Mouse (Mus musculus): ENCODE measurements around the gene Psip1.

DNA sequence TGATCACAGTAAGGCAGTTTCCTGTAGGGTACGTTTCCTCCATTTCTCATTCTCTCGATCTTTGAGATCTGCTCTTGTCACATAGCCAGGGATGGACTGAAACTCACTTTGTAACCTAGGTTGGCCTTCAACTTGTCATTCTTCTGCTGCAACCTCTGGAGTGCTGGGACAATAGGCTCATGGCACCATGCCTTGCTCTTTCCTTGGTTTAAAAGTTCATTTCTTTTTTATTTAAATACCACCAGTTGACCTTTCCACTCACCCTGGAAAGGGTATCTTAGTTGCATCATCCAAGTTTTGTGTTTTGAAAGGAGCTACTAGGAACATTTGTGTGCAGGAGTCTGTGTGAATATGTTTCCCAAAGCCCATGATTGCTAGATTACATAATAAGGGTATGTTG lies 32.9 kb upstream of the Psip1 start:
- TF ChIP-seq CTCF (IDR thresholded peaks at IDR 0.05; ENCODE audit: insufficient read depth, low read depth, low read length) (no peak), POLR2A (IDR thresholded peaks at IDR 0.05; ENCODE audit: insufficient read depth, low read depth, low read length) (no peak)

All from olfactory bulb, adult 2 months (tissue).